Mouse (Mus musculus): Measurements from ENCODE around the gene Eif4b.
A peak's percentile ranks its signal among the peaks of the same experiment; 100 is the strongest.

Eif4b gene

DNA sequence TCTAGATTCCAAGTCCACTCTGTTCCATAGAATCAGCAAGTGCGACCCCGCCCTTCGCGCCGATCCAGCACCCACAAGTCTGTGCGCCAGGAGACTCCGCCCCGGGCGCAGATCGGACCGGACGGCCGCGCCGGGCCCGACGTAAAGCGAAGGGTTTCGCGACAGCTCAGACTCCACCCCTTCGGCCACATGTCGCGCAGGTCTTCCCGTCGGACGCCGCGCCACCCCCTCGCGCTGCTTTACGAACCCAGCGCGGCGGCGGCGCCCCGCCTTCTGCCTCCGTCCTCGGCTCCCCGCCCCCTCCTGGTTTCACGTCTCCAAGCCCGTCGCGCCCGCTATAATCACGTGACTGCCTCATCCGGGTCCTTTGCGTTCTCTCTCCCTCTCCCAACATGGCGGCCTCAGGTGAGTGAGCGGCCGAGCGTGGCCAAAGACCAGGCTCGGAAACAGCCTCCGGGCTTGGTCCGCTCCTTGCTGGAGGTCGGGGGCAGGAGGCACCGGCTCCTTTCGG is at the start of gene Eif4b:
Gene Eif4b (plus strand): TSS at position 215 of the 511 bp plus-strand sequence.
- DNase-seq: peak; percentile 100

DNA sequence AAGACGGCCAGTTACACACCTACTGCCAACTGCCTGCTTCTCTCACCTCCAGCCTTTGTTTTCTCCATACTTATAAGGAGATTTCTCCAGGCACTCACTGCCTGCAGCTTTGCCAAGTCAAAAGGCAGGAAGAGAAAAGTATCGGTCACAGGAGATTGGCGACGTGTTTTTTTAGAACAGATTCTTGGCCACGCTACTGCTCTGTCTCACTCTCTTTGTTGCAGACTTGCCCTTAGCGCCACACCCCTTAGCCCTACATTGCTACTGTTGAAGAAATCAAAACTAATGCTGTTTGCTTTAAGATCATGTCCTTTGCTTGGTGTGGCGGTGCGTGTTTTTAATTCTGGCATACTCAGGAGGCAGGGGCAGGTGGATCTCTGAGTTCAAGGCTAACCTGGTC is 49.7 kb upstream of the Eif4b start:
- no peak for DNase-seq

DNA sequence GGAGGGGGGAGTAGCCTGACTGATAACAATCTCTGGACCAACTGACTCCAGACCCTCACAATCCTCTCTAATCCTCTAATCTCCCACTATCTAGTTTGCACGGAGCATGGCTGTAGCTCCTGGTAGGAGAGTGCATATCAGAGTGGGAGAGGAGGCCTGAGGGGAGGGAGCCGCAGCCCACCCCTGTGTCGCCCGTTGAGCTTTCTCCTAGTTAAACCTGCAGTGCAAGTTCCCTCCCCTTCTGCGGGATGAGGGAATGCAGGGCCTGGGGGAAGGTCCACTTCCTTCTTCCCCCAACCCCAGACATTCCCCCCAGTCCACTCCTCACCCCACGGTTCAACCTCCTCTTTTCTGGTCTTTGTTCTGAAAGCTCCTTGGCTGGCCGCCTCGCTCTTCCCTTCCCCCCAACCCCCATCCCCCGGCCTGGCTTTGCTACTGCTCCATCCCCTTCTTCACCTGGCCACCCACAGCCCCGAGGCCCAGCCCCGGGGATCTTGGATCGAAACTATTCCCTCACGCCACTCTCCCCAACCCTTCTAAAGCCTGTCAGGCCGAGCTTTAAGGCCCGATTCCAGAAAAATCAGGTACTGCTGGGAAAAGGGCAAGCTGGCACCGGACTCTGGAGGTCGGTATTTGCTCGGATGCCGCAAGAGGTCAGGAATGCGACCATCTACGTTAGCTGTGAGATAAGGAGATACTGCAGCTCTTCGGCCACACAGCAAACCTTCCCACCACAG is 48.3 kb upstream of the Eif4b start:
- peak; percentile 48 for DNase-seq

DNA sequence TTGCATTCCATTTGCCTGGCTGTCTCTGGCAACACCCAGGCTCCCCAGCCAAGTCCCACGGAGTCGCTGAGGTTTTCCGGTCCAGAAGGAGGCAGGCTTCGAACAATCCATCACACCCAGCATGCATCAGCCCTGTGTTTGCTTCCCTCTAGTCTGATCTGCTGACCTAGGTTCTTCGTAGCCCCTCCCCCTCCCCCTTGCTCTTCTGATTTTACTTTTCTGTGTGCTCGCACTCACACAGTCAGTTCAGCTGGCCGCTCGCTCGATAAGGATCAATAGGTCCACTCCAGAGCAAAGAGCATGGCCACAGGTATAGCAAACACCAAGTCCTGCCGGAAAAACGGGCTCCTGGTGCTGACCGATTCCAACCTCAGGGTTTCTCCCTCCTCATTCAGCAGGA is 47.1 kb upstream of the Eif4b start:
- DNase-seq: peak; percentile 28

DNA sequence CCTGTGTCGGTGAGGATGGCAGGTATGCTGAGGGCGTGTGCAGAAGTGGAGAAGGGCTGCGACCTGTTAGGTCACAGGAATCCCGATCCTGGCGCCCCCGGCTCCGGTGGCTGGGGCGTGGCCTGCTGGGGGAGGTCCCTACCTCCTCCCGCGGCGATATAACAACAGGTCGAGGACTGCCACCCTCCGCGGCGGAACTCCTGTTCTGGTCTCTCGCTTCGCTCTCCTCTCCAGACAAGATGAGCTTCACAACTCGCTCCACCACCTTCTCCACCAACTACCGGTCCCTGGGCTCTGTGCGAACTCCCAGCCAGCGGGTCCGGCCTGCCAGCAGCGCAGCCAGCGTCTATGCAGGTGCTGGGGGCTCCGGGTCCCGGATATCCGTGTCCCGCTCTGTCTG is 45.5 kb upstream of the Eif4b start, which contains the start of gene Krt18:
Gene Krt18 (plus strand): TSS at position 141 of the 400 bp plus-strand sequence.
- DNase-seq: peak; percentile 63

DNA sequence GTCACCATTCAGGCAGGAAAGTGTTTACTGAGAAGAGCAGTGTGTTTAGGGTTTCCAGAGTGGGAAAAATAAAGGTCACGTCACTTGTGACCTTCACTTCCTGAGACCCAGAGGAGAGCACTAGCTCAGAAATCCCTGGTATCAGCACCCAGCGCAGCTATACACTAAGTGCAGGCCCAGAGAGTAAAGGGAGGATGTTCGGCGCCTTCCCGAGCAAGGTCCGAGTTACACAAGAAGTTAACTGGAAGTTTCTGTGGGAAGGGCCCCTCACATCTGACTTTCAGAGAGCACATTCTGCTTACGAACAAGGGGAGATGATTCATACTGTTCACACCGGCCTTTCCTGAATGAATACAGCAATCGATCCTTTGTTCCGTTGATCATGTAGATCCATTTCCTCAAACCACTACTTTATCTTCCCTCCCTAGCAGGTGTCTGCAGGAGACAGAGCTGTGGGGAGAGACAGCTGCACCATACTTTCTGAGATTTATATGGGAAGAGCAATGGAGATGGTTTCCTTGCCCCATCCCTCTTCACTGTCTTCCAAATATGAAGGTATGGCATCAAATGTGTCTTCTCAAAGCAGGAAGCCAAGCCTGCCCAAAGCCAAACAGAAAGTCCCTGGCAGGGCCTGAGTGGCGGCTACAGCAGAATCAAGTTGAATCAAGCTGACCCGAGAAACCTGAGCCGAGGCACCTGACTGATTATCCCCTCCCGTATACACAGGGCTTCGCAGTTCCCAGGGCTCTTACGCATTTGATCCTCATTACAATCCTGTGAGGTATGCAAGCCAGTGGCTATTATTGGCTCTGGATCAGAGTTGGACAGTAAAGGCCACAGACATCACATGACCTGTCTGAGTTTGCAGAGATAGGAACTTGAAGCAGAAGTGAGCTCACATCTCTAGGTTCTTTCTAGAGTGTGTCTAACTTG is 39.2 kb upstream of the Eif4b start:
- DNase-seq: no peak

DNA sequence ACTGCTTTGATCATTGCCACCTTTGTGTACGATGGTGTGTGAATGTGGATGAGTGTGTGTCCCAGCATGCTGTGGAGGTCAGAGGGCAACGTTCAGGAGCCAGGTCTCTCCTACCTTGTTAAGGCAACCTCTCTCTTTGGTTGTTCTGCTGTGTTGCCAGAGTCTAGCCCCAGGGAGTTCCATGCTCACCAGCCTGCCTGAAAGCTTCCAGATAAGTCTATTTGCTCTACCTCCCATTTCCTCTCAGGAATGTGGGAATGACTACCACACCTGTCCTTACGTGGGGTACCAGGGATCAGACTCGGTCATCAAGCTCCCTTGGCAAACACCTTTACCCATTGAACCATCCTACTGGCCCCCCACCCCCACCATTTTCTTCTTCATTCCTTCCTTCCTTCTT is 33.3 kb upstream of the Eif4b start:
- DNase-seq: no peak

DNA sequence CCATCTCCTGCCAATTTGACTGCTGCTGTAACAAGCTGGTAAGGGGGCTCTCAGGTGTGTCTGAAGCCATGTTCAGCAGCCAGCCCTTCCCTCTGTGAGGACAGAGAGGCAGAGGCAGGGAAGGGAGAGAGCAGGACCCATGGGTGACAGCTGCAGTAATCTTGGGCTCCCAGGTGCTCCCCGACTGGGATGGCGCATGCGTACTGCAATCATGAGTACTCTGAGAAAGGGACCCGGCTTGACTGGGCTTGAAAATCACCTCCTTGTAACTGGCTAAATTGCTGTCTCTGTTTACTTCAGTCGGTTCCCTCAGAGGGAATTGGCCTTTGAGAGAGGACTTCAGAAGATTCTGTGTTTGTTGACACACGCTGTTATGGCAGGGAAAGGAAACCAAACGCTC is 31.6 kb upstream of the Eif4b start:
- DNase-seq: peak; percentile 40

DNA sequence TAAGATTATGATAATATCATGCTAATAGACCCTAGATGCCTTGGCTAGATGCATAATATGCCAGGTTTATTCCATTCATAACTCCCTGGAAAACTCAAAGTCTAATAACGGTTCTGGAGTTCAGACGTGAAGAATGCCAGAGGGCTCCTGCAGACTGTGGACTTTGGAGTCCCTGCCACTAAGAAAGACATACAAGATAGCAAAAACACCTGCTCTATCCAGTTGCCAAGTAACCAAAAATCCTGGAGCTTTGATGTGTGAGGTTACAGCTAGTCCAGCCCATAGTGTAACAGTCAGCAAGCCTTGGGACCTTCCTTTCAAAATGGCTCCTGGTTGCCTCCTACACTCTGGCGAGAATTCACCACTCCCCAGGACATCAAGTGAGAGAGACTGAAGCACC is 28.8 kb upstream of the Eif4b start:
- DNase-seq: no peak

DNA sequence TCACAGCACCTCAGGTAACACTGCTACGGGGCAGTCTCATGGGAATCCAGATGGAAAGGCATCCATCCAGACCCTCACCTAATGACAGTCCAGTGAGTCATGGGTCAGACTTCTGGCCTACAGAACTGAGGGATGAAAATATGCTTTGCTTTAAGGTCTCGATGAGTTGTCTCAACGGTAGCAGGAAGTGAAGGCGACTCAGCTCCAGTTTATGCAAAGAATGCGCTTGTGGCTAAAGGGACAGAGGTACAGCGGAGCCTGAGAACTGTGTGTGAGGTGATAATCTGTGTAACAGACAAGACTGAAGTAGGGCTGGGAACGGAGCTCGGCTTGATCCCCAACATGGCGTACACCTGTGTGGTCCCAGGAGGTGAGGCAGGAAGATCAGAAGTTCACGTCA is 27.9 kb upstream of the Eif4b start:
- no peak for DNase-seq

DNA sequence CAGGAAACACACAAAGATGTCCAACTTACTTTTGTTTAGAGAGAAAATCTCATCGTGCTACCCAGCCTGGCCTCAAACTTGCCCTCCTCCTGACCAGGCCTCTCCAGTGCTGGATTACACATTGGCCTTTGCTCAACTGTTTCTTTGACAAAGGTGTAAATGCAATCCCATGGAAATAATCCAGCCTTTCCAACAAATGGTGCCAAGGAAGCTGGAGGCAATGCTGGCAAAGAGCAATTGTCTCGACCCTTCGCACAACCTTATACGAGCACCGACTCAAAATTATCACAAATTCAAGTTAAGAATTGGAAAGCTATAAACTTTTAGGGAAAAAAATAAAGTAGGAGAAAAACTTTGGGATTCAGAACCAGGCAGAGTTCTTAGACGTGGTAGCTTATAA is 25.6 kb upstream of the Eif4b start:
- DNase-seq: no peak

DNA sequence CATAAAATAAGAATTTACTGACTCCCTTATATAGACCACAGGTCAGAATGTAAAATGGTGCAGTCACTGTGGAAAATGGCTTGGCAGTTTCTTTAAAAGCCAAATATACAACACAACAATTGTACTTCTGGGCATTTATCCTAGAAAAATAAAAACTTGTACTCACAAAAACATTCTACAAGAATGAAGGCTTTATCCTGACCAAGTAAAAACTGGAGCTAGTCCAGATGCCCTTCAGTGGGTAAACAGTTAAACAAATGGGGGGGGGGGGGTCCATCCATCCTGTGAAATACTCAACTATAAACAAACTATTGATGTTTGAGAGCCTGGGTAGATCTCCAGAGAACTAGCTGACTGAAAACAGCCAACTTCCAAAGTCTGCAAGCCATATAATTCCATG is 23.7 kb upstream of the Eif4b start:
- DNase-seq: no peak

DNA sequence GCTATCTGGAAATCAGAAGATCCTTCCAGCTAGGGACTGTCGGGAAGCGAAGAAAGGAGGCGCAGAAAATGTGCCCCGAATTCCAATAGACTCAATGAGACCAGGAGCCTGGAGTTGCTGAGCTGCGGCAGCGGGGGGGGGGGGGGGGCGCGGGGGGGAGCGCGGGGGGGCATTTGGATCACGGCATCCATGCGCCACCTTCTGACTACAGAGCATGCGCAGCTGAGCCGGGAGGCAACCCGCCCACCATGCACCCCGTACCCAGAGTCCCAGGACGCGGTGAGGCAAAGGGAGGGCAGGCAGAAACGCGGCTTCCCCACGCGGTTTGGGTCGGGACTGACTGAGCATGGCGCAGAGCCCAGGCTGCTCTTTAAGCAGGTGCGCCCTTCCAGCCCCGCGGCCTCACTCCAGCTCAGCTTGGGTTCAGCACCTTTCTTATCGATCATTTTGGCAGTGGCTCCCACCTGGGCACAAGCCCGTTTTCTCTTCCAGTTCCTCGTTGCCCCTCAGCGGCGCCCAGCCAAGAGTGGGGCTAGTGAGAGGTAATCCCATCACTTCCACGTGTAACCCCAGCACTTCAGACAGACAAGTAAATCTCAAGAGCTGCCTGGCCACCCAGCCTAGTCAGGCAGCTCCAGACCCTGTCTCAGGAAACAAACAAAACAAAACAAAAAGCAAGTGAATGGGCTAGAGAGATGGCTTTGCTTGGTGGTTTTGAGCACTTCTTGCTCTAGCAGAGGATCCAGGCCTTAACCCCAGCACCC is 21.5 kb upstream of the Eif4b start:
- DNase-seq: peak; percentile 75

DNA sequence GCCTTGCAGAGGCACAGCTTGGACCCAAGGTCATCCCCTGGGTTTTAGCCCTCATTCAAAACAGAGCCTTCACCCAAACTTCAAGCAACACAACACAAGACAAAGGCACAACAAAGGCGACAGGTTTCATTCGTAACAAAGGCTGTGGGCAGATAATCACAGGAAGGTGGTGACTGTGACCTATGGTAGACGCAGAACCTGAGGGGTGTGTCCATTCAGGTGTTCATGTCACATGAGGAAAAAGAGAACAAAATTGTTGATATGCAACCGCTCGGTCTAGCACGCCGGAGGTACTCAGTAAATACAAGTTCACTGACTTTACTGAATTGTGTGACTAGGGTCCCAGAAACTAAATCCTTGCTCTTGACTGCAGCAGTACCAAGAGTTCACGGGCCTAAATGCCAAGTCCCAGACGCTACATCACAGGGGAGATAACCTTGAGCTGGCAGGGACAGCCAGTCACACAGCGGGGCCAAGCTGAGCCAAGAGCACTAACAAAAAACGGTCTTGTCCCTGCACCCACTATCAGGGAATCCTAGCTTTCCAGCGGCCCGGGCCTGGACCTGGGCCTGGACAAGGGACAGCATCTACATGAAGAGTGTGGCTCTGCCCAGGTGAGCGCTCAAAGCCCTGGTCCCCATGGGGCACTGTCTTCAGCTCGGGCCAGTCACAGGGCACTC is 16.9 kb upstream of the Eif4b start:
- no peak for DNase-seq

DNA sequence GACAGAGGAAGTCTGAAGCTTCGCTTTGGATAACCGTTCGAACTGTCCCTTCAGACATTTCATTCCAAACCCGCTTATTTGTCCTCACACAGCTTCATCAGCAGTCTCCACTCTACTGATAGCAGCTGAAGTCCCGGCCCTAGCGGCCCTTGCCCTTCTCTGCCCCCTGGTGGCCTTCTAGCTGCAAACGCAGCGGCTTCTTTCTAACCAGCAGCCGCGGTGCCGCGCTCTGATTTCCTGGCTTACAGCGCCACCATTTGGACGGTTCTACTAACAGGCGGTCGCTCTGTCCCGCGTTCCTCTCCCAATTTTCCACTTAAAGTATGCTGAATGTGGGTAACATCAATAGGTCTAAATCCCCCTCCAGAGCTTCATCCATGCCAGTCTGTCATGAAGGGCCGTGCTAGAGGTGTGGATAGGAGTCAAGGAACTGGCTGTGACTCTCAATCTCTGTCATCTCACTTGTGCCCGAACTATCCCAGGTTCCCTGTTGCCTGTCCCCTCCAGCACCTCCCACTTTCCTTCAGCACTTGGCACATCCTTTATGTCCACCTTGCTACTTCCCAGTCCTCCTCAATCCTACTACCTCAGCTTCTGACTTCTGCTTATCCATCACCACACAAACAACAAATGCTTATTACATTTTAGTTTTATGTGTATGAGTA is 7.8 kb upstream of the Eif4b start:
- DNase-seq: peak; percentile 97

DNA sequence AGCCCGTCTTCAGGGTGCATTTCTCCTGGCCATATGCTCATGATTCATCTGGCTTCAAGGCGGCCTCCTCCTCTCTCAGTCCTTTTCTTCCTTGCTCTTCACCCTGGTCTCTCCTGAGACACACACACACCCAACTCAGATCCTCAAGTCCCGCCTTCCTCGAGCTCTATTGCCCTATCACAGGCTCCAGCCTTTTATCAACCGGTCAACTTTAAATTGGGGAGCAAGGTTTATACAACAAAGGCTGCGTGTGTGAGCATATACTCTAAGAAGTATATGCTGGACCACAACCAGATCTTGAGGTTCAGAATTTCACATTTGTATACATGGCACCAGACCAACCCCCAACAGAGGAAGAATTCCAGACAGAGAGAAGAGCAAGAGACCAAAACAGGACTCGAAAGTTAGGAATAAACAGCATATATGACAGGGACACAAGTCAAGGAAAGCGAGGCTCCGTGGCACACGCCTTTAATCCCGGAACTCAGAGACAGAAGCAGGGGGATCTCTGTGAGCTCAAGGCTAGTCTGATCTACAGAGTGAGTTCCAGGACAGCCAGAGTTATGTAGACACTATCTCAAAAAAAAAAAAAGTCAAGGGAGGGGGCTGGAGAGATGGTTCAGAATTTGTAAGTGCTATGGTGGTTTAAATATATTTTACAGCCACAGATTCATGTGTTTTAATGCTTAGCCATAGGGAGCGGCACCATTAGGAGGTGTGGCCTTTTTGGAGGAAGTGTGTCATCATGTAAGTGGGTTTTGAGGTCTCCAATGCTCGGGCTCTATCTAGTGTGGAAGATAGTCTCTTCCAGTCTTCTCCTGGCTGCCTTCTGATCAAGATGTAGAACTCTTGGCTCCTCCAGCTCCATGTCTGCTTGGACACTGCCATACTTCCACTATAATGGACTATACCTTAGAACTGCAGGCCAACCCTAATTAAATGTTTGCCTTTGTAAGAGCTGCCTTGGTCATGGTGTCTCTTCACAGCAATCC is 2.8 kb upstream of the Eif4b start:
- no peak for DNase-seq

DNA sequence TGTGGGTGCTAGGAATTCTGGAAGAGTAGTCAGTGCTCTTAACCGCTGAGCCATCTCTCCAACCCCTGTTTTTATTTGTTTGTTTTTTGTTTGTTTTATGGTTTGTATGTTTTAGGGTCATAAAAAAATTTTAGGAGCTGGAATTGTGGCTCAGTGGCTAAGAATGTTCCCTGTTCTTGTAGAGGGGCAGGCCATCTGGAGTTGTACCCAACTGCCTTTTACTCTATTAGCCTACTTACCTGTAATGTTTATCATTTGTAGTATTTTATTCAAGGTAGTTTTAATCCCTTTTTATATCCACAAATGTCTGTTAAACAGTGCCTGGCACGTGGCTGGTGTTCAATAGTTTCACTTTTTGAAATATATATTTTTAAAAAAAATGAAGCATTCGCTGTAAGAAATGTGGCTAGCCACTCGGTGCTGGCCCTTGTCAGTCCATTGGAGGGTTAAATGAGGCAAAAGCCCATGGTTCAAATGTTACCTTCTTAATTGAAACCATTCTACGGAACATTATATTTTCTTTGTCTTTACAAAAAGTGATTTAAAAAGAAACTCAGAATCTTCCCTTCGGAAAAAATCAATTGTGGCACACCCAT is 512 bp upstream of the Eif4b start:
- no peak for DNase-seq

DNA sequence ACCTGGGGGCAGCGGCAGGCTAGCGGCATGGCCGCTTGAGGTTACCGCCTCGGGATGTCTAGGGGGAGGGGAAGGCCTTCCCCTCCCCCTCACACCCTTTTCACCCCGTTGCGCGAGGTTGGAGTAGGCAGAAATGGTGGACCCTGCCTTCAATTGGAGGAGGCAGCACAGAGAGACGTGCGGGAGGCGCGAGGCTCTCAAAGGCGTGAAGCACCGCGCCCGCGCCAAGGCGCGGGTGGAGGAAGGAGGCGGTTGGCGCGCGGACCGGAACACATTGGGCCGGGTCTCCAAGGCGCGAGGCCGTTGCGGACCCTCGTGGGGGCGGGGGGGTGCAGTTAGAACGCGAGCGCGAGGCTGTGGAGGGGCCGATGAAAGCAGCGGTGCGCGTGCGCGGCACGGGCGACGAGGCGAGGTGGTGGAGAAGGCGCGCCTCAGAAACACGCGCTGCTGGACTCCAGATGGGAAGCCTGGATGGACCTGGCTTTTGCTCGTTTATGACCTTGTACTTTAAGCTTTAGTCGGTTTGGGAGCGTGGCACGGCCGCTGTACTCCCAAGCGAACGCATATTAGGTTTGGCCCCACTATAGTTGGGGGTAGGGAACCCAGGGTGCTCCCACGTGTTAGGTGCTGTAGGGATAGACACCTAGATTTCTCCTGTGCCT is 628 bp downstream of the Eif4b start:
- peak; percentile 83 for DNase-seq

DNA sequence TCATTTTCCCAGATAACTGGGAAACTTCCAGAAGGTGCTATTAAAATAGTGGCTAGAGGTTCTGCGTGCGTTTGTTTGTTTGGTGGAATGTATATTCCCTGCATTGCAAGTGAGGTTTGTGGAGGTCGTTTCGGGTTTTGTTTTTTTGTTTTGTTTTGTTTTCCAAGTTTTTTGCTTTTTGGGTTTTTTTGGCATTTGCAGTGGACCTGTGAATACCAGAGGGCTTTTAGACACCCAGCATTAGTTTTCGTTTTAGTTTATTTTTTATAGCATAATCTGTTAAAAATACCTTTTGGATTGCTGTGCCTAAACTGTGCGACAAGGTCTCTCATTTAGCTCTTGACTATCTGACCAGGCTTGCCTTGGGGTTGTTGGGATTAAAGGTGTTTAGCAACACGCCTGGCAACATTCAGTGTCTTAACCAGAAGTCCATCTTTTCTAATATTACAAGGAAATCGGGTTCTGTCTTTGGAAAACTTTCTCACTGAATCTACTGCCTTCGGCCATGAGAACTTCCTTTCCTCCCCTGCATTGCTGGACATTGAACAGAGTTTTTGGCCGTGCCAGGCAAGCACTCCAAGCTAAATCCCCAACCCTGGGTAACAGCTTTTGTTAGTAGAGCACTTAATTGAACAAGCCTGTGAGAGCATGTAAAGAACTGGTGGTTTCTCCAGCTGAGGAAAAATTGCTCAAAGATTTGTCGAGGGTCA is 1.5 kb downstream of the Eif4b start:
- DNase-seq: no peak
